Mouse (Mus musculus) ES-E14 (cell line): ENCODE results near the gene Fam214a.

Experiments
- HCFC1 ChIP-seq: IDR thresholded peaks from 2 replicates; pipeline ENCODE4 v1.6.1; 2012; ENCODE audit warnings: low read length, inconsistent platforms, borderline replicate concordance; ENCODE audit not compliant: insufficient read depth
- ZC3H11A ChIP-seq: IDR thresholded peaks from 2 replicates; pipeline ENCODE4 v1.6.1; 2012; ENCODE audit warnings: low read depth, mild to moderate bottlenecking, inconsistent platforms, low read length, borderline replicate concordance

- TF ChIP-seq HCFC1 (no peak), ZC3H11A (no peak)
These were observed 66.5 kb downstream of the Fam214a start for GRCm38 (mm10) chr9:75019181-75019580.
